Mouse (Mus musculus): ENCODE measurements around the gene Fgfr2. TPM values are rescaled to one million over a fixed set of nuclear protein-coding genes. Genes with fewer than 3 reads are reported as not detected.

Fgfr2 gene
- total RNA-seq, 2 experiments from 2014 or later = 56.7 to 61.5 TPM

DNA sequence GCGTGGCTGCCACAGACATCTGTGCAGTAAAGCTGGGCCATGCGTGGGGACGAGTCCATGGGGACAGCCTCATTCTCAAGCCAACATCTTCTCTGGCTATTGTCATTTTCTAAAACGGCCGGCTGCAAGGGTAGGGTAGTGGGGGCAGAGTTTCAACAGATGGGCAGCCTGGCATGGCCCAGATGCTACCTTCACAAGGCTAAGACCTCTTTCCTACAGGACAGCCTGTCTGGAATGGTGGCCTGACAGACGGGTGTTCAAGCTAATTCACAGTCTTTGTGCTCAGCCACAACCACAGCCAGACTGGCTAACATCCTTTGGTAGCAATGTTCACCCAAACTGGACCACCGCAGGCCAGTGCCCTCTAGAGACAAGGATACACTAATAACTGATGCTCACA, 392.6 kb downstream of the Fgfr2 start:
- DNase-seq (ENCODE audit: low spot score in 2 of 2) = no peak

DNA sequence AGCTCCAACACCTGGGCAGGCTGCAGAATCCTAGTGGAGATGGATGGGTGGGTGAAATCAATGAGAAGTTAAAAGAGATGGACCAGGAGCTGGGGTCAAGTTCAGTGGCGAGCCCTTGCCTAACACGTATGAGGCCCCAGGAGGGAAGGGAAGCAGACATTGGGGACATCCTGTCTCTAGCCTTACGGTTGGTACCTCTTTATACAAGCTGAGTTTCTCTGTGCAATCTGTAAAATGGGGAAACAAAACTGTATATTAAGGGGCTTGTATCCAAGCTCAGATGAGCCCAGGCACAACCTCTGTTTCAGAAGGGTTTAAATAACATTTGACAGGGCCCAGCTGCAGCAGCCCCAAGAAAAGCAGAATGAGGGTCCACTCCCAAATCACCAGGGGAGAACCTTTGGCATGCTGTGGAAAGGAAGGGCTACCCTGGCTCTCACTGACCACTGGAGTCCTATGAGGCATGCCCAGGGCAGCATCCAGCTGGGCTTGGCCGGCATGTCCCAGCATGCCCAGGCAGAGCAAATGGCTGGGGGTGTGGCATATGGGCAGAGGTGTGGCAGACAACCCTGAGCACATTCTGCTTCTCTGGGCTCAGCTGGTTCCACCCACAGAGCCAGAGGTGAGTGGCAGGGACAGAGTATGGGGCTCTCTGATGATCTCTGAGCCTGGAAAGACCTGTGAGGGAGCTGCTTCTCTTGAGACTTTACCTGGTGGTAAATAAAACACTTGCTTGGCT, 393.9 kb downstream of the Fgfr2 start:
- DNase-seq (ENCODE audit: low spot score in 2 of 2) = no peak

DNA sequence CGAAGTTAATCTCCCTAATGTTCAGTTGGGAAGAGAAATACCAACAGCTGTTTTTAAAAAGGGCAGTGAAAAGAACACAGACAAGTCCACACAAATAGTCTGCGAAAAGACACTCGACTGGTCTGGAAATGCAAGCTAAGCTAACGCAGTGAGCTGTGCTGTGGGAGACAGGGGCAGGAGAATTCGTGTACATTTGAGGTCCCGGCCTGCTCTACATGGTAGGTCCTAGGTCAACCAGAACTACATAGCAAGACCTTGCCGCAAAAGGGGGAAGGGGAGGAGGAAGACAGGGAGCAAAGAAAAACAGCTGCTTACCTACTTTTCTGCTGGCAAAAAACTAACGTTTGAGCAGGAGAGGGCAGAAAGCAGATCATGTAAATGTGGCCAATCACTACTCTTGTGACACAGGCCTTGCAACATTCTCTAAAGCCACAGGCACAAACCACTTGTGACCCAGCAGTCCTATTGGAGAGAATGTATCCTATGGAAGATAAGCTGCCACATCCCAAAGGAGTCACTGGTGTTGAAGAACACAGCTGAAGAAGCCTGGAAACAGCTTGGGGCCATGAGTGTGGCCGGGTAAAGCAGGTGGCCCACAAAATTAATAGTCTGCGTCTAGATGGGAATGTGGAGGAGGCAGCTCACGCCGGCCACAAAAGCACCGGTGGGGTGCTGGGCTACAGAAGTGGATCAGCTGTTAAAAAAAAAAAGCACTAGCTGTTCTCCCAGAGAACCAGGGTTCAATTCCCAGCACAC, 396.9 kb downstream of the Fgfr2 start:
- DNase-seq (ENCODE audit: low spot score in 2 of 2) = no peak

DNA sequence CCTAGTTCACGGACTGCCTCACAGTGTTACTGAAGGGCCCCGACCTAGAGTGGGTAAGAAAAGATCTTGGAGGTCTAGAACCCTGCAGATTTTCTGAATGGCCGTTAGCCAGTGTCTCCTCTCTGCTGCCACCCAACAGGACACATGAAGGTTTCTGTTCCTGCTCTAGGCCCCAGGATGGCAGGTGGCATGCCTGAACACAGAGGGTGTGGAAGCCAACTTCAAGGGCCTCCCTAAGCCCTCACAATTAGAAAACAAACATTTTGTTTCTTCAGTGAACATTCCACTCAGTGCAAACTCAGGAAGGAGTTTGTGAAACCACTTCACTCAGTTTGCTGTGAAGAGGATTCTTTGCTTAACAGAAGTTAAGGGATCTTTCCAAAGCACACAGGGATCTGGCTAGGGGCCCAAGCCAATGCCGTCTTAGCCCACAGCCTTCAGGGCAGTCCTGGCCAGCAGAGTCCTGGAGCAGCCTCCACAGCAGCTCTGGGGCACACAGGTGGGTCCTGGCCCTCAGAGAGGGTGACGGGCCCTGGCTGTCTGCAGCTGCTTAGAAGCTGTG, 398.6 kb downstream of the Fgfr2 start:
- no peak for DNase-seq (ENCODE audit: low spot score in 2 of 2)

DNA sequence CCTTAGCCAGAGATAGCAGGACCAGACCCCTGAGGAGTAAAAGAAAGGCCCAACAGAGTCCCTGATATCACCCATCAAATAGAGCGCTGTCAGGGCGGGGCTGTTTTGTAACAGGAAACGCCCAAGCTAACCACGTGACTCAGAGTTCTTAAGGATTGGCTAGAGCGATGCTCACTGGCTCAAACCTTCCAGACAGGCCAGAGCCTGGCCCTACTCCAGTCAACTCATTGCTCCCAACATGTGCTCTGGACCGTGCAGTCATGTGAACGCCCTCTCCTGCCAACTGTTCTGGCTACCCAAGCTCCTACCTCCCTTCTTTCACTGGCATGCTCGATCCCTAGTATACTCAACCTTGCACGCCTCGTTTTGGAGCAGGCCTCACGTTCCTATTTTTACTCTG, 399.2 kb downstream of the Fgfr2 start:
- DNase-seq (ENCODE audit: low spot score in 2 of 2) = peak in 1 of 2 experiments; percentile 73

DNA sequence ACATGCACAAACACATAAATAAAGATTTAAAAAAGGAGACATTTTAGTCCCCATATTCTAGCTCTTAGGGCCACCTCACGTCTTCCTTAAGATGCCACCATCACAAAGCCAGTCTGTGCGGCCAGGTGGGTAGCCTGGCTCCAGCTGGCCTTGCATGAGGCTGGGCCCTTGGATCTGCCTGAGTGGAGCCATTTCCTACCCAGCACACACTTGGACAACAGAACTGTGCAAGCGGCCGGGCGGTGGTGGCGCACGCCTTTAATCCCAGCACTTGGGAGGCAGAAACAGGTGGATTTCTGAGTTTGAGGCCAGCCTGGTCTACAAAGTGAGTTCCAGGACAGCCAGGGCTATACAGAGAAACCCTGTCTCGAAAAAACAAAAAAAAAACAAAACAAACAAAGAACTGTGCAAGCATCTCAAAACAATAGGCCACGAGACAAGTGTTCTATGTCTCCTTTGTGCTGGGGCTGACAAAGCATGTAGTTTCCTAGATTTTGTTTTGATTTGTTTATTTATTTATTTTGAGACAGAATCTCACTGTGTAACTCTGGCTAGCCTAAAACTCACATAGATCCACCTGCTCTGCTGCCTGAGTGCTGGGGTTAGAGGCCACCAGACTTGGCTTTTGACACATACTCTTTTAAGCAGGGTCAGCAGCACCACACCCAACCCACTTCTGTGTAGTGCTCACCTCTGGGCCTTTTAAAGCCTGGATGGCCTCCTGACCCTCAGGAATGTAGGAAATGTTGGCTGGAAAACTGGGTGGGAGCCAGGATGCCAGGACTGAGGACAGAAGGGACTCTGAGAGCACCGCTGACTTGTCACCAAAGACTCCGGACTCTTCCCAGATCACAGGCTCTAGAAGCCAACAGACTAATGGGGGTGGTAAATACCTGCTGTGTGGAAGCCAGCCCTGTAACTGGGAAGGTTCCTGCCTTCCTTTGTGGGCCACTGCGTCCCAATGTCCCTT, 400.5 kb downstream of the Fgfr2 start:
- DNase-seq (ENCODE audit: low spot score in 2 of 2) = no peak

DNA sequence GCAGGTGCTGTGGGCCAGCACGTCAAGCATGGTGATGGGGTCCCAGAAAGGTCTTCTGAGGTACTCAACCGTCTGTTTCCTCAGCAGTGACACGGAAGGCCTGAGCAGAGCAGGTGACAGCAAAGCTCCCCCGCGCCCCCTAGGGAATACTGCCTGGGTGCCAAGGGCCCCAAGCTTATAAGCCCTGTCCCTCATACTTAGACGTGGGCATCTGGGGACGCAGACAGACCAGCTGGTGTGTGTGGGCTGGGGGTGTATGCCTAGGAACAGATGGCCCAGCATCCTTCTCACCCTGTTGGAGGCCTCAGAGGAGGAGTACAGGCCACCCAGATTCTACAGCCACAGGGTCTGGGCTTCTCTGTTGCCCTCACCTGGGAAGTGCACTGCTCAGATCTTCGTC, 402.6 kb downstream of the Fgfr2 start:
- DNase-seq (ENCODE audit: low spot score in 2 of 2) = peak in 1 of 2 experiments; percentile 77

DNA sequence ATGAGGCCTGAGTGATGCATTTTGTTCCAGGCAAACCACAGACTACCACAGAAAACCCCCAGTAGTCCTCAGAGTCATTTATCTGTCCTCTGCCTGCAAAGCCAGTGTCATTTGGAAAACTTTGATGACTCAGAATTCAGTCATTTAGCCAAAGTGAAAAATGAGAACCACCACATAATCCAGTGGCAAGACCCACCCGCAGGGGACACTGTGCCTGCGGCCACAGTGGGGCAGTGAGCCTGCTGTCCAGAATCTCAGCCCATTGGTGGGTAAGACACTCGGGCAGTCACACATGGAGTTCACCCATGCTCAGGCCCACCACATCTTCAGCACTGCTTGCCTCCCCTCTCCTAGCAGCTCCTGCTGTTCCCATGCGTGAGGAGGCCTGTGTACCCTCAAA, 403.6 kb downstream of the Fgfr2 start:
- no peak for DNase-seq (ENCODE audit: low spot score in 2 of 2)

DNA sequence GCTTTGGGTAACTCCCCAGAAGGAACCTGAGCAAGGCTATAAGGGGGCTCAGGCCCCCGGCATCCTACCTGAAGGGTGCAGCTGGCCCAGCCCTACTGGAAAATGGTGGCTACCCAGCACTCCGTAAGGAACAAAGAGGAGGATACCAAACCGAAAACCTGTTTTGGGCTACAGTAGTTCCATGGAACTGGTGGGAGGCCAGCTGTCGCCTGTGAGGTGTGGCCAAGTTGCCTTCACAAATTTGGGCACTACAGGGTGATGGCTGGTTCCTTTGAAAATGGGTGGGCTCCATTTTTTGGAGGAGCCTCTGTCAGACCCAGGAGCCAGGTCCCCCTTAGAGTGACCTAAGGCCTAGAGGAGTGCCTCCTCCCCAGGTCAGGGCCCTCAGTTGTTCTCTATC, 407.9 kb downstream of the Fgfr2 start:
- no peak for DNase-seq (ENCODE audit: low spot score in 2 of 2)

DNA sequence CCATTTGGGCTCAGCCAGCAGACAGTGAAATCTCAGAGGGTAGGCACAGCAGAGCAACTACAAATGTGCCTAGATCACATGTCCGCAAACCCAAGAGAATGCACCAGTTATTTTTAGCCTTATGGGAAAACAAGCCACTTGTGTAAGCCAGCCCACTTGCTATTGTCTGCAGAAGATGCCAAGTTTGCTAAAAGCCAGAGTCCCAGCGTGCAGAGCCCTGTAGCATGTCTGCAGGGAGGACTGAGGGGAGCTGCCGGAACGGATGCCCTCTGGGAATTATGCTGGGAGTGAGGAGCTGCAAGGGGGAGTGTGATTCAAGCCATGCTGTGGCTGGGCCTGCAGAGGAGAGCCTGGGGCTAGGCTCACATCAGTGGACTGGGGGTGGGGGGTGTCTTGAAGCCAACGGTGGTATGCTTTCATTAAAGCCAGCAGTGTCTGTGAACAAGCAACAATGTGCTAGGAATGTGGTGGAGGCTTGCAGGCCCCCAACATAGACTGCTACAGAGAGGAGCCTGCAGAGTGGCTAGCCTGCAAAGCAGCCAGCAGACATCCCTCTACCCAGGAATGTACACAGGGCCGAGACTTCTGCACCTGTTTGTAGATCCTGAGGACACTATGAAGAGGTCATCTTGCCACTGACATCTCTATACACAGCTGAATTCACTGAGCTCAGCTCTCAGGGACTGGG, 408.8 kb downstream of the Fgfr2 start:
- peak; percentile 73 to 90 for DNase-seq (ENCODE audit: low spot score in 2 of 2)

DNA sequence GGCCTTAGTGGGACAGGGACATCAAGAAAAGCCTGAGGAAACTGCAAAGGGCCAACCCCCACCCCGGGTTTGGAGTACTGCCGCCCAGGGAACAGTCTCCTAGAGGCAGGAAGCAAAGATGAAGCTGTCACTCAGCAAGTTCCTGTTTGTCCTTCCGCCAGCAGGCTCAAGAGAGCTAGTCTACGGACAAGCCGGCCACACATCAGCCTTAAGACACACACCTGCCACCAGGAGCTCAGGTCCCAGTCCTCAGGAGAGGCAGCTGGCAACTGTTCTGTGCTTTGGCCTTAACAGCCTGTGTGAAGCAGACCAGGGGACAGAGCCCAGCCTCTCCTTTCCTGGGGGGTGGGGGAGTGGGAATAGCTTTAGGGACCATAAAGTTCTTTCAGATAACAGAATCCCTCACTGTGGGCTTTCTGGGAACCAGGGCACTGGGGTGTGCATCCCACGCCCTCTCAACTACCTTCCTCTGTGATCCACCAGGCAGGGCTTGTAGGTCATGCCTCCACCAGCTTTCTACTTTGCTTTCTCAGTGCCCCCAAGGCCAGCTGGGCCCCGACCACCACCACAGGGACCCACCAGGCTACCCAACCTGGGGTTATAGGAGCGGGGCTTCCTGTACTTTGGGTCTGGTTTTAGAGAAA, 409.5 kb downstream of the Fgfr2 start:
- DNase-seq (ENCODE audit: low spot score in 2 of 2) = no peak

DNA sequence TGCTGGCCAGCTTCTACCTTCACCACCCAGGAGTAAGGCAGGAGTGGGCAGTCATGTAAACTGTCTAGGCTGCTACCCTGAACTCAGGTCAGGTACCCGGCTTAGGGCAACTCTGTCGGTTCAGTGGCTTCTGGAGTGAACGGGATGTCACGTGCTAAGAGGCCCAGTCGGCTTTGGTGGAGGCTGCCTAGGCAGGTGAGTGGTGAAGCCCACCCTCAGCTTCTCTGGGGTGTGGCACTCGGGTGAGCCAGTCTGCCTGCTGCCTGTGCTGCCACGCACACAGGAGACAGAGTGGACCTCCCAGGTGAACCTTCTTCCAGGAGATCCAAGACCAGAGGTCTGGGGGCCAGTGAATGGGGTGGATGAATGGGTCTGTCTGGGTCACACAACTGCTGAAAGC, 410.2 kb downstream of the Fgfr2 start:
- no peak for DNase-seq (ENCODE audit: low spot score in 2 of 2)

DNA sequence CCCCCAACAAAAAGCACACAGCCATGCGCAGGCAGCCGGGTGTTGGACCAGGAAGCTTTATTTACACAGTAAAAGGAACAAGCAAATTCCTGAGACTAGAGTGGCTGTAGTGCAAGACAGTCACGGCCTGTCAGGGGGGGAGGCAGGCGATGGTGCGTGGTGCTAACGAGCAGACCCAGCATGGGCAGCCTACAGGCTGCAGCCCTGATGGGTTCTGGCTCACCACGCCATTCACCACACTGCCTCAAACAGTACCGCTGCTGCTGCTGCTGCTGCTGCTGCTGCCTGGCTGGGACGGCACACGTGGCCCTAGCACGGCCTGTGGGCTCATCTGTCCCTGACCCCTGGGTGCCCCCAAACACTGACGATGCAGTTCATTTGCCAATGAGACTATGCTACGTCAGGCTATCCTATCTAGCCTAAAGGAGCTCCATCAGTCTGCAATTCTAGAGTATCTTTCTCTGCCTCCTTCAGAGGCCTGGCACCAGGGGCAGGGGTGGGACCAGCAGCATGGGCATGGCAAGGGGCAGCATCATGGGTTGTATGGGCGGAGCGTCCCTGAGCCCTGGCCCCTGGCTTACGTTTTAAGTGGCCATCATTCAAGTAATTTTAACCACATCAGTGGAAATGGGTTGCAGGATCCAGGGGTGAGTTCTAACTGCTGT, 411.0 kb downstream of the Fgfr2 start:
- no peak for DNase-seq (ENCODE audit: low spot score in 2 of 2)

DNA sequence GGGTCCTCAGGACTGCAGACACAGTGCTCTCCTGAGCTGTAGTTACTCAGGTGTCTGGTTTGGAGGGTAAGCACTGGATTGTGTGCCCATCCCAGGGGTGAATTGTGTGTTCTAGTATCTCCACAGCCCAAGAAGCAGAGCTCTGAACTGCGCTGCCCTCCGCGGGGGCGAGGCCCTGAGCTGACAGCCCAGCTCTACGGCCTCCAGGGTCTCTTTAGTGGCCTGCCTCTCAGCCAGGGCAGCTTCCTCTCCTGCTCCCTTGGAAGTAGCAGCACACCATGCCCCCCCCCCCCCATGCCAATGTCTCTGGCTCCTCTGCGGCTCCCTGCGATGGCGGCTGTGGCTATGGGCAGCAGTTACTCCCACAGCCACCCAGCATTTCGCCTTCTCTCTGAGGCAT, 411.6 kb downstream of the Fgfr2 start:
- DNase-seq (ENCODE audit: low spot score in 2 of 2) = no peak

DNA sequence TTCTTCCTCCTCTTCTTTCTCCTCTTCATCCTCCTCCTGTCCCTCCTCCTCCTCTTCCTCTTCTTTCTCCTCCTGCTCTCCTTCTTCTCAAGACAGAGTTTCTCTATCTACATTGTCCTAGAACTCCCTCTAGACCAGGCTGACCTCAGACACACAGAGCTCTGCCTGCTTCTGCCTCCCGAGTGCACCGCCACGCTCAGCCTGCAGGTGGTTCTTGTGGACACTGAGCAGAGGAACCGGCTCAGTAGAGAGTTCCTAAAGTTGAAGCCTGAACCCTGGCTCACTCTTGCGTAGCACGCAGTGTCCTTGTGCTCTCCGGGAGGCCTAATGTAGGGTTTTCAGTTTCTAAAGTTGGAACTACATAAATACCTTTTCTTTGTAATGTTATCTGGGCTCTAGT, 418.0 kb downstream of the Fgfr2 start:
- DNase-seq (ENCODE audit: low spot score in 2 of 2) = no peak

DNA sequence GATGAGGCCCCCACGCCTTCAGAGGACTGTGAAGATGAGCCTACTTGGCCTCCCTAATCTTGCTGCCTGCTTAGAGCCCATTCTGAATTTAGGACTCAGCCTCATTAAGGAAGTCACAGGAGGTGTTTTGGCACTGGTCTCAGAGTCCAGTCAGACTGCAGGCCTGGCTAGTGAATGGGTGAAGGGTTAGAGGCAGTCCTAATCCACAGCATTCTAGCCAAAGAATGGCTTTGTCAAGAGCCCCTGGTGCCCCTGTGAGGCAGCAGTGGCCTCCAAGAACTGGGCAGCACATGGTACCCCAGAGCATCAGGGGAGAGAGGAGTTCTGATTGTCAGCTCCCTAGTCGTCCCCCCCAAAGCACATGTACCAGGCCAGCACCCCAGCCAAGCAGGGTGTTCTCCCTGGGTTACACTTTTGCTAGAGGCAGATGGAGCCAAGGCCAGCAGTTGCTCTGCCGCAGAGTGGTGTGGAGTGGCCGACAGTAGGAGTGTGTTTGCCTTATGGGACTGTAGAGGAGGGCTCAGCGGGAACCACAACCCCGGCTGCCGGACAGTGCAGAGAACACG, 418.8 kb downstream of the Fgfr2 start:
- no peak for DNase-seq (ENCODE audit: low spot score in 2 of 2)

DNA sequence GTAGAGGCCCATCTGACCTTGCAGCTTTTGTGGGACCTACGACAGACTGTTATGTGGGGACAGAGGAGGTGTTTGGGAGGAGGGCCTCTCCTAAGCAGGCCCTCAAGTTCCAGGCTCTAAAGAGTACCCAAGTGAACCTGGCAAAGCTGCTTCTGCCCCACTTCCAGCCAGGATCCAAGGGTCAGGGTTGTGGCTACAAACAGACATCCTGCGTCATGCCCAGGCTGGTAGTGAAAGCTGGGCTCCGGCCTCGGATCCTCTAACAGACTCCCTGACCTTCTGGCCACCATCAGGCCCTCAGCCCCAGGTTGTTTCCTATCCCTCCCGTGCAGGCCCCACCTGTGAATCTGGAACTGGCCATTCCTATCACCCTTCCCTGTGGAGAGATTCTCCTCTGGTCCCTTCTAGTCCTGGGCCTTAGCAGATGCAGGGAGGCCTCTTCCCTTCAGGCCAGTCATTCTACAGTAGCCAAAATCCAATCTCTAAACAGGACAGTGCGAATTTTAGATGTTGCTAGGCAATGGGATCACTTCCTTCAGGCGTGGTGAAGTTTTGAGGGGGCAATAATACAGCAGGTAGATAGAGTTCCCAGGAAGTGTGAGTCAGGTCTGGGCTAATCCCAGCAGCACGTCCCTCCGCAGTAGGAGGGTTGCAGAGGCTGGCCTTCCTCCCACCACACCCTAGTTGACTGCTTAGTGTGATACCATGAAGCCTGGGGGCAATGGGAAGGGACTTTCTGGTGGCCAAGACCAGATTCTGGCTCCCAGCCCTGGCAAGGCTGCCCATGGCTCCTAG, 419.4 kb downstream of the Fgfr2 start:
- no peak for DNase-seq (ENCODE audit: low spot score in 2 of 2)

DNA sequence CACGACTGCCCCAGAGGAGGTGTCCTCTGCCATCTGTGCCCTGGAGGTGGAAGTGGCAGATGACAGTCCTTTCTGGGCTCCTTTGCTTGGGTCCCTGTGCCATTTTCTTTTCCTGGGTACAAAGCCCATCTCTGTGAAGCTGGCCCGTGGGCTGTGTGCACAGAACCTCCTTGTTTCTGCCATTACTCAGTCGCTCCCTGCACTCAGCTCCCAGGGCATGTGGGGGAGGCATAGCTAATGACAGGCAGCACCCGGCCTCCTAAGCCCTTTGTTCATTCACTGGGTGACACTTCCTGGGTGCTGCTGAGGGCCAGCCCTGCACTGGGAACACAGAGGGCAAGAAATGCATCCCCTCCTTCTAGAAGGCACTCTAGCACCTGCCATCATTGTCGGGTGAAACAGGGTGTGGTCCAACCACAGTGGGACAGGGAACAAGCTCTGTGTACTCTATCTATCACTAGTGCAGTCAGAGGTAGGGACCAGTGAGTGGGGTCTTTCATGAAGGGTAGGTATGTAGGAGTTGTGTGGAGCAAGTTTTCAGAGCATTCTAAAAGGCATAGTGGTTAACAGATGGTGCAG, 420.6 kb downstream of the Fgfr2 start:
- peak in 1 of 2 experiments; percentile 58 for DNase-seq (ENCODE audit: low spot score in 2 of 2)

All from layer of hippocampus, adult 18-20 months (tissue).